Comparison of ENCODE assay signal across 9 mouse cellular contexts in genomic region chr19:47755625-47756024, GRCm38 (mm10). TPM values are rescaled to one million over a fixed set of nuclear protein-coding genes. Genes with fewer than 3 reads are reported as not detected.
DNase-seq lines count a peak whose midpoint lies in the region; ATAC-seq and TF ChIP-seq lines count a peak whose summit lies in the region.
"Had no signal": no experiment of that assay in that cellular context is flagged by ENCODE, and none has a peak within 500 bp of the region (broad histone marks: within the 10 kb centered on the region; RNA-seq: fewer than 3 reads in every experiment).

No protein-coding gene starts in this region.

- peak overlapping the region; percentile 46 for H3K4me2 ChIP-seq in heart, embryonic 11.5 days
- peak overlapping the region; percentile 31; the same call in 1 of the 2 replicates for H3K4me2 ChIP-seq in liver, embryonic 12.5 days
- H3K4me2 ChIP-seq in stomach, embryonic 16.5 days (ENCODE audit: low read depth, low read length): peak overlapping the region; percentile 37
- H3K4me2 ChIP-seq: hindbrain, embryonic 13.5 days had no signal

- WGBS in spleen, adult 2 months: 73% methylated on average over 19 of the region's 19 CpGs
- WGBS in heart, embryonic 11.5 days (ENCODE audit: insufficient replicate concordance): 42% methylated on average over 19 of the region's 19 CpGs
- WGBS in liver, embryonic 12.5 days (ENCODE audit: insufficient replicate concordance): 45% methylated on average over 19 of the region's 19 CpGs
- WGBS in stomach, embryonic 16.5 days: 54% methylated on average over 19 of the region's 19 CpGs

- TF ChIP-seq CTCF in spleen, adult 2 months (IDR thresholded peaks at IDR 0.05; ENCODE audit: extremely low read depth, insufficient read depth, insufficient read length, insufficient replicate concordance): no peak

- no peak for ATAC-seq in heart, embryonic 11.5 days (replicated peaks; ENCODE audit: insufficient number of reproducible peaks, low FRiP score, low TSS enrichment)
- ATAC-seq in liver, embryonic 12.5 days: no peak
- ATAC-seq in stomach, embryonic 16.5 days (ENCODE audit: insufficient read depth, low FRiP score): peak; percentile 56; the same call in 1 of the 2 replicates

- H3K27me3 ChIP-seq in spleen, adult 2 months (ENCODE audit: control insufficient read depth, insufficient read depth, low read length): no peaks in the 10 kb centered on the region
- no peaks in the 10 kb centered on the region for H3K27me3 ChIP-seq in heart, embryonic 11.5 days (ENCODE audit: control insufficient read depth, insufficient read depth, low read length)
- 0 out of 2 replicates have a peak, but pooled peaks cover 2% of the 10 kb centered on the region for H3K27me3 ChIP-seq in liver, embryonic 12.5 days (replicated peaks)
- H3K27me3 ChIP-seq in stomach, embryonic 16.5 days (ENCODE audit: control insufficient read depth, insufficient read depth, low read length): no peaks in the 10 kb centered on the region
- H3K27me3 ChIP-seq: hindbrain, embryonic 13.5 days had no signal

- H3K27ac ChIP-seq in spleen, adult 2 months (ENCODE audit: insufficient read depth, low read length): no peak overlapping the region
- H3K27ac ChIP-seq in heart, embryonic 11.5 days (ENCODE audit: low read depth, low read length): no peak overlapping the region
- H3K27ac ChIP-seq in liver, embryonic 12.5 days: no peak overlapping the region
- H3K27ac ChIP-seq in stomach, embryonic 16.5 days (ENCODE audit: low read length): 0 out of 2 replicates have a peak overlapping the region, but pooled peaks have one; percentile 12
- H3K27ac ChIP-seq: hindbrain, embryonic 13.5 days had no signal

- no peak for DNase-seq in spleen, adult 2 months (ENCODE audit: low read depth in 1 of 2, low spot score in 2 of 2)
- no peak for DNase-seq in spleen, postnatal 10 days (ENCODE audit: low spot score in 2 of 2)
- no peak for DNase-seq in left cerebral cortex, adult 9 months (ENCODE audit: low spot score in 2 of 2)
- DNase-seq in retina, postnatal 1 day: no peak
- no peak for DNase-seq in cerebellum, adult 8-10 months

- H3K9me3 ChIP-seq in heart, embryonic 11.5 days (replicated peaks; ENCODE audit: control insufficient read depth, low read length): no peaks in the 10 kb centered on the region
- H3K9me3 ChIP-seq in liver, embryonic 12.5 days (replicated peaks): no peaks in the 10 kb centered on the region
- no peaks in the 10 kb centered on the region for H3K9me3 ChIP-seq in stomach, embryonic 16.5 days (replicated peaks; ENCODE audit: control insufficient read depth, low read length)
- H3K9me3 ChIP-seq: hindbrain, embryonic 13.5 days had no signal

- no peaks in the 10 kb centered on the region for H3K36me3 ChIP-seq in spleen, adult 2 months (ENCODE audit: control insufficient read depth, insufficient read depth, low read length)
- H3K36me3 ChIP-seq in heart, embryonic 11.5 days (ENCODE audit: control insufficient read depth, insufficient read depth, low read length): no peaks in the 10 kb centered on the region
- no peaks in the 10 kb centered on the region for H3K36me3 ChIP-seq in liver, embryonic 12.5 days
- H3K36me3 ChIP-seq in stomach, embryonic 16.5 days (ENCODE audit: control insufficient read depth, insufficient read depth, low read length): no peaks in the 10 kb centered on the region
- H3K36me3 ChIP-seq: hindbrain, embryonic 13.5 days had no signal

- H3K4me3 ChIP-seq in spleen, adult 2 months (ENCODE audit: extremely low read depth, insufficient read depth, insufficient read length): peak overlapping the region; percentile 42
- peak overlapping the region; percentile 18; the same call in 1 of the 2 replicates for H3K4me3 ChIP-seq in heart, embryonic 11.5 days (ENCODE audit: low read depth, low read length)
- no peak overlapping the region for H3K4me3 ChIP-seq in liver, embryonic 12.5 days
- H3K4me3 ChIP-seq in stomach, embryonic 16.5 days (replicated peaks; ENCODE audit: low read length): peak overlapping the region; percentile 27; the same call in 1 of the 2 replicates
- H3K4me3 ChIP-seq: hindbrain, embryonic 13.5 days had no signal

- H3K9ac ChIP-seq in heart, embryonic 11.5 days (ENCODE audit: low read depth, low read length): no peak overlapping the region
- no peak overlapping the region for H3K9ac ChIP-seq in liver, embryonic 12.5 days
- H3K9ac ChIP-seq in stomach, embryonic 16.5 days (ENCODE audit: low read length): no peak overlapping the region
- H3K9ac ChIP-seq: hindbrain, embryonic 13.5 days had no signal

- H3K4me1 ChIP-seq in spleen, adult 2 months (ENCODE audit: control insufficient read depth, insufficient read depth, insufficient read length): no peaks in the 10 kb centered on the region
- no peaks in the 10 kb centered on the region for H3K4me1 ChIP-seq in heart, embryonic 11.5 days (ENCODE audit: control insufficient read depth, insufficient read depth, low read length)
- no peaks in the 10 kb centered on the region; the same call in 1 of the 2 replicates for H3K4me1 ChIP-seq in liver, embryonic 12.5 days
- no peaks in the 10 kb centered on the region for H3K4me1 ChIP-seq in stomach, embryonic 16.5 days (ENCODE audit: control insufficient read depth, insufficient read depth, low read length)
- H3K4me1 ChIP-seq: hindbrain, embryonic 13.5 days had no signal

- TF ChIP-seq POLR2A in spleen, adult 2 months (IDR thresholded peaks at IDR 0.05; ENCODE audit: low read depth, low read length): no peak

RNA-seq across cellular contexts. Expression of gene Sfr1, which starts 24.1 kb away (rescaled TPM):
- 16.4 and 24.5 TPM in 2 replicates for polyA plus RNA-seq in spleen, adult 2 months (2012; rRNA removed)
- polyA plus RNA-seq in heart, embryonic 11.5 days (2014; fragmentation: Nextera tagmentation; extraction: Ambion mirVana): 258 and 274 TPM in 2 replicates
- polyA plus RNA-seq in liver, embryonic 12.5 days (2016; fragmentation: Nextera tagmentation; extraction: Ambion mirVana): 126 and 129 TPM in 2 replicates
- polyA plus RNA-seq in stomach, embryonic 16.5 days (2015; fragmentation: Nextera tagmentation; extraction: Ambion mirVana): 290 and 293 TPM in 2 replicates
